Mouse (Mus musculus): ENCODE measurements around the gene Esrrb.

GRCm38 (mm10) chr12:86466180-86466579, 105.3 kb downstream of the Esrrb start:
- TF ChIP-seq GATA1 (IDR thresholded peaks at IDR 0.05; ENCODE audit: low read length): no peak
- TF ChIP-seq TAL1 (IDR thresholded peaks at IDR 0.05; ENCODE audit: low read length): no peak

Data from erythroblast, embryonic 14.5 days (primary cell).